Mouse (Mus musculus) telencephalon, adult 2 months (tissue): ENCODE measurements around the gene Ppp1r2.
A peak's percentile ranks its signal among the peaks of the same experiment; 100 is the strongest.
"Not testable (repeated sequence)": the region's sequence is repeated elsewhere in the genome, so short reads cannot be mapped to it uniquely, and the experiment has no call there.

Experiments
- DNase-seq: peaks from one replicate; pipeline ENCODE4 v3.0.0-alpha.2; 2011; ENCODE audit warnings: low read depth, low spot score

Gene Ppp1r2

DNA sequence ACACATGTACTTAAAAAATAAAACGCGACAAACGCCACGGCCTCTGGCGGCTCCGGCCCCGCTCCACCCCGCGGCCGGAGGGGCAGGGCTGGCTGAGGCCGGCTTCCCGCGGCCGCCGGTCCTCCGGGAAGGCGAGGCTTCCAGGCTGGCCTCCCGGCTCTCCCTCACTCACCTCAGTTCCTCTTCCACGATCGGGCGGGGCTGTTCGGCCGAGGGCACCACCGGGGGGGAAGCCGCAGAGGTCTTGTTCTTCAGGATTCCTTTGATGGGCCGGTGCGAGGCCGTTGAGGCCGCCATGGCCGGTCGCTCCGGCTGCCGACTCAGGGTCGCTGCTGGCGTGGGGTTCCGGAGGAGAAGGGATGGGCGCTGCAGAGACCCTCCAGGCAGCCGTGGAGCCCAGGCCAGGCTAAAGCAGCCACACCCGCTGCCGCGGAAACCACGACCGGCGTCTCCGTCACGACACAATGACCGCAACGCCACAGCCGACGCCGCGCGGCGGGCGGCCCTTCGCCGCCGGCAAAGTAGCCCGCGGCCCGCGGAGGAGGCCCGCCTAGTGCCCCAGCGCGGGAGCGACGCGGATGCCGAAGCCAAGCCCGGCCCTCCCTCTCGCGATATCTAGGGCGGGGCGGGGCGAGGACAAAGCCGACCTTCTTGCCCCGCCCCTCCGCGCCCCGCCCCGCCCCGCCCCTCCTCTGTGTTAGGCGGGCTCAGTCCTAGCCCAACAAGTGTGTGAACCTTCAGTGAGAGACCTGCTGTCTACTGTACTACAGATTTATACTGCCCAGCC, at the start of gene Ppp1r2:
TSS of gene Ppp1r2 (minus strand) at position 604 of the 787 bp plus-strand sequence.
- peak; percentile 53 for DNase-seq

DNA sequence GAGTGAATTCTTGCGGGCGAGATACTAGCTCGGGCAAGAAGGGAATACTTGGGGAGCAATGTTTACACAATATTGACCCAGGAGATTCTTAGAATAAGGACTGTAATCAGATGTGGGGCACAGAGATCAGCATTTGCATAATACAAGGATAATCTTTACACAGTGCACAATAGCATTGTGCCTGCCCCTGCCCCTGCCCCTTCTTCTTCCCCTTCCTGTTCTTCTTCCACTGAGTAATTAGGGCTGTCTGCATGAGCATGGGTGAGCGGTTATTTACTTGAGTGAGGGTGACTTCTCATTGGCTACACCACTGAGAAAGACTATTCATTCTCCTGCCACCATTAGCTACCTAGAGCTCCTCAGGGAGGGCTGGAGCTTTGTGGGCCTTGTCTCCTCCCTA, 46.4 kb upstream of the Ppp1r2 start:
- DNase-seq, result no peak

DNA sequence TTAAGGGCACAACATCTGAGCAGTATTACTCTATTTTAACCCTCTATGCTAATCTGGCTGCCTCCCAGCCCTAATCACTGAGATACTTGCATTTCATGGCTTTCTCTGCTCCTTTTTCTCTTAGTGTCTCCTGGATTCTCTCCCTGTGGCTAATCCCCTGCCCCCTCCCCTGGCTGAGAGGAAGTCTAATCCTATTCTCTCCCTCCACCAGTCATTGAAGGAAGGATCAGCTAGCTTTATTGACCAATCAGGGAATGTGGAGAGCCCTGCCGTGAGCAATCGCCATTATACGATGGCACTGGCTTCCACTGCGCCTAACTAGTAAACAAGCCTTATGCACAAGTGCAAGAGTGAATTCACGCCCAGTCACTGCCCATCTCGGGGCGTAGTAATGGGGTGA, 45.9 kb upstream of the Ppp1r2 start:
- no peak for DNase-seq

GRCm38 (mm10) chr16:31319723-31320122, 44.6 kb upstream of the Ppp1r2 start:
- not testable (repeated sequence) for DNase-seq

- DNase-seq, result no peak
These were observed 44.2 kb upstream of the Ppp1r2 start for GRCm38 (mm10) chr16:31319316-31319715.

- DNase-seq, result no peak
These were observed 43.3 kb upstream of the Ppp1r2 start for GRCm38 (mm10) chr16:31318418-31318817.

- DNase-seq, result not testable (repeated sequence)
These were observed 41.4 kb upstream of the Ppp1r2 start for GRCm38 (mm10) chr16:31316246-31317143.

GRCm38 (mm10) chr16:31315294-31315693, 40.2 kb upstream of the Ppp1r2 start:
- peak; percentile 19 for DNase-seq

GRCm38 (mm10) chr16:31314497-31315233, 39.6 kb upstream of the Ppp1r2 start, which contains the start of gene Apod:
Gene Apod, minus strand, starts transcription at chr16:31314808.
- DNase-seq, result peak; percentile 53

DNA sequence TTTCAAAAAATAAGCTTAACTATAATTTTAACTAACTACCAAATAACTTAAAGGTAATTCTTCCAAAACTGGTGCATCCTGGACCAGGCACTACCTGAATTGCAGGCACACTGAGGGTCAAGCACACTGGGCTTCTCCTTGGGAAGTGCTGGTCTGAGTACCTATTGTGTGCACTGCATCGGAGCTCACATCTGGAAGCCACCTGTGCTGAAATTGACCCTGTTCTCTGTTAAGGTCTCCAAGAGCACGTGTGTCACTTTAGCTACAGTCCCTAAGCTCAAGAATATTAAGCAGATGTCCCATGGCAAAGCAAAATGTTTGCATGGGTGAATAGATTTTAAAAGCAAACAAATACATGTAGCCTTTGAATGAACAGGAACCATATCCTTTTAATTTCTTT, 38.5 kb upstream of the Ppp1r2 start:
- no peak for DNase-seq

GRCm38 (mm10) chr16:31312296-31312695, 37.2 kb upstream of the Ppp1r2 start:
- DNase-seq, result peak; percentile 58

DNA sequence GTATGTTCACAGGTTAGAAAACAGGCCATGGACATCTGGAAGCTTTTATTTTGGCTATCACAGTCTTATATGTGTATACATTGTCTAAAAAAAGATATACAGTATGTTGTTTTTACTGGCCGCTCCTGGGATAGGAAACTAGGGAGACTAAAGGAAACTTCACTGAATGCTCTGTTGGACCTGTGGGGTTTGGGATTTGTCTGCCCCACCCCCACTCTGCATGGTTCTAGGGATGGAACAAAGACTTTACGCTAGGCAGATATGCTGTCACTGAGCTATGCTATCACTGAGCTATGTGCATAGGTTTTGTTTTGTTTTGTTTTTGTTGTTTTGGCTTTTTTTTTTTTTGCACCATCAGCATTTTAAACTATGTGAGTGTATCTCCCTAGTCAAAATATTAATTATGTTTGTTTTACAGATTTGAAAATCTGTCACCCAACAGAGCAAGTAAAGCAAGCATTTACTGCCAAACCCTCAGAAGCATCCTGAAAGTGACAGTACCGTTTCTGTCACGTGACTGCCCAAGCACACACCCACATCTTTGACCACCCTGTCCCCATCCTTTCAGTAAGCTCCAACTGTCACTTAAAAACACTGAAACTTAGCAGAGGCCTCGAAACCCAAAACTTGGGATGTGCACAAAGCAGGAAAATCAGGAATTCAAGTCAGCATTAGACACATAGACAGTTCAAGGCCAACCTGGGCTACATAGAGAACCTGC, 30.3 kb upstream of the Ppp1r2 start:
- no peak for DNase-seq

DNA sequence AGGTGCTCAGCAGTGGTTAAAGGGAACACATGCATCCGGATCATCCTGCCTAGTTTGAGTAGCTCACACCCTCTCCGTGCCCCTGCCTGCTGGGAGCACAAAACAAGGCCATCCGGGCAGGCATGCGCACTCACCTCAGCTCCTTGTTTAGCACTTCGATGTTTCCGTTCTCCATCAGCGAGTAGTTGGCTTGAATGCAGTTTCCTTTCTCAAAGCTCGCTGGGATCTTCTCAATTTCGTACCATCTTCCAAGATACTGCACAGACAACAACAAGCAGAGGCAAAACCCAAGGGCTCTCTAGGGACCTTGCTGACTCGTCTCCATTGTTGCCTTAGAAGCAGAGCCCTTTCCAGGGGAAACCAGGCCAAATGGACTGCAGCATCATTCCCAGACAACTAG, 28.2 kb upstream of the Ppp1r2 start:
- DNase-seq, result no peak

DNA sequence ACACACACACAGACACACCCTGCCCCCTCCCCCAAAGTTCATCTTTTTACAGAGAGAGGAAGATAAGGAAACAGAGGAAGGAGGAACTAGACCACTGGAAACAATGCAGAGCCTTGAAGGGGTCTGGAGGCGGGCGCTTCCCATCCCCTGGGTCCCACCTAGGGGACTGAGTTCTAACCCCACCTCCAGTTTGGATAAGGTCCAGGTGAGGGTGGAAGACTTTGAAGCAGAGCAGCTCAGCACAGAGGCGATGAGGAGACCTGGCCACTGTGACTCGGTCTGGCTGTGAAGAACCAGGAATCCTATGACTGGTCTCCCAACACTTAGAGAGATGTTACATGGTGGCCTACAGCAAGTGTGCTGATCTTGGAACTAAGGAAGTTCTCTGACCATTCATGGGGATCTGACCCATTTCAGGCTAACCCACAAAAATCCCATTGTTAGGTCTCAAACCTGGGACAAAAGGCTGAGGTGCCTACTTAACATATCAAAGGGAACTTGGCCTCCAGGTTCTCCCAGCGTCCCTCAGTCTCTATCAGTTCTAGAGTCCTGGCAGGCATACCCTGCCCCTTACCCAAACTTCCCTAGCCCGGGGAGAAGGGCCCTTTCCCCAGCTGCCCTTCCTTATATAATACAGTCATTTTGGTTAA, 25.9 kb upstream of the Ppp1r2 start:
- DNase-seq, result no peak

- no peak for DNase-seq
These were observed 25.4 kb upstream of the Ppp1r2 start for GRCm38 (mm10) chr16:31300467-31300866.

GRCm38 (mm10) chr16:31299960-31300353, 24.9 kb upstream of the Ppp1r2 start:
- no peak for DNase-seq

DNA sequence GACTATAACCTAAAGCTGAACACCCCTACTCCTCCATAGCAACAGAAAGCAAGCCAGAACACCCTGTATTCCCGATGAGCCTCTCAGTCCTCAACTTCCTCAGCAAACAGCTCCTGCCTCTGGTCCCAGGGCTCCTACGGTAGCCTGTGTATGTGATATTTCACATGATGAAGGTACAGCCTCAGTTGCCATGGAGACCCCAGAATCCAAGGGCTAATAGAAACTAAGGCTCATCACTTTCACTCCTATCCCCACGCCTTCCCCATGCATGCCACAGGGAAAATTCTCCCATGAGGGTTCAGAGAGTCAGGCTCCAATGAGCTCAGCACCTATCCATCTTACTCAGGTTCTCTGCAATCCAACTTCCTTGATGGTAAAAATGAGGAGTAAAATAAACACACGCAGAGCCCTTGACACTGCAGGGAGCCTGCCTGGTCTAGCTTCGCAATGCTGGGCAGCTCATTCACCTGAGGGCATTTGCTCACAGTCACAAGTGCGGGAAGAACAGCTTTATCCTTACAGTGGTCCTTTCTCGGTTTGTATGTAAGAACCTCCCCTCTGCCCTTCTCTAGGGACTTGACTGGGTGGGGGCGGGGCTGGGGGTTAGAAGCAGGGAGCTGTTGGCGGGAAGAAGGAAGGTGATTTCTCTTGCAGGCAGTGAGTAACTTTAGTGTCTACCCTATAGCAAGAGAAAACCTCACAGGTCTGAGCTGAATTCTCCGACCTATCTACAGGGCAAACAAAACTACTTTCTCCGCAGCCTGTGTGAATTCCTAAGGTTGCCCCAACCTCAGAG, 24.3 kb upstream of the Ppp1r2 start:
- DNase-seq, result no peak

DNA sequence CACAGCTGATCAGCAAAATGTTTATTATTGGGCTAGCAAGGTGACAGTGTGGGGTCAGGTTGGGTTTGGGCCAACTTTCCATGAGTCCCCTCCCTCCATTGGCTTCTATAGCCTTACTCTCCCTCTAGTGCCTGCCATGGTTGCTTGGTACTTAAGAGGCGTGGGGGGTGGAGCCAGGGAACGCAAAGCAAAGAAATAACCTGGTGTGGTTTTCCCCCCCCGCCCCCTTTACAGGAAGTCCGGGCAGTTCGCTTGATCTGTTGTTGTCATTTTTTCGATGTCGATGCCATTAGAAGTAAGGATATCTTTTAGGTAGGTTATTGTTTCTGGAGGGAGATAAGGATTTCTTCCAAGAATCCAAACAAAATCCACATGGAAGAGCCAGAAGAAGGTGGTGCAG, 22.0 kb upstream of the Ppp1r2 start:
- no peak for DNase-seq

GRCm38 (mm10) chr16:31293761-31294160, 18.7 kb upstream of the Ppp1r2 start:
- DNase-seq, result no peak
